Mouse (Mus musculus) layer of hippocampus, postnatal 10 days (tissue): ENCODE results near the gene Prr18. TPM values are rescaled to one million over a fixed set of nuclear protein-coding genes. Genes with fewer than 3 reads are reported as not detected.
A peak's percentile ranks its signal among the peaks of the same experiment; 100 is the strongest.

Experiments
- DNase-seq, 2 experiments: peaks; one replicate each; pipeline ENCODE4 v3.0.0; 2021; ENCODE audit warnings: low spot score in 2 of 2
- total RNA-seq, 2 experiments: library from RNA; stranded (reverse); gene quantifications; 2 replicates each; pipeline ENCODE4 v1.2.3; 2021

Prr18 gene
- total RNA-seq, 2 experiments from 2014 or later: 9.3 to 11.1 TPM

- peak; percentile 55 to 66 for DNase-seq
Observed at GRCm38 (mm10) chr17:8388463-8388862, 51.2 kb downstream of the Prr18 start.

- DNase-seq: peak in 1 of 2 experiments; percentile 37
Observed at GRCm38 (mm10) chr17:8388990-8389789, 51.9 kb downstream of the Prr18 start.

GRCm38 (mm10) chr17:8389790-8390095, 52.5 kb downstream of the Prr18 start:
- DNase-seq: no peak

GRCm38 (mm10) chr17:8390487-8390886, 53.2 kb downstream of the Prr18 start:
- DNase-seq: no peak

Other genes starting within 250 kb of the Prr18 start
- under 1 TPM in 1 of 2 experiments, not detected in 1; 0.39 TPM for gene Gm49673, start 189.7 kb upstream of the Prr18 start, total RNA-seq
- gene Rnaset2a, start 189.4 kb upstream of the Prr18 start, total RNA-seq: 1 to 10 TPM; 6.2 to 6.8 TPM
- gene Fgfr1op, start 172.0 kb upstream of the Prr18 start, total RNA-seq: 10 to 100 TPM; 18.9 to 22.7 TPM
- under 1 TPM in 1 of 2 experiments, not detected in 1; 0.27 TPM for gene Ccr6, start 101.4 kb upstream of the Prr18 start, total RNA-seq
- gene Mpc1, start 54.6 kb upstream of the Prr18 start, total RNA-seq: 100 to 1,000 TPM; 147 to 163 TPM
- 10 to 100 TPM; 64.9 to 67.6 TPM for gene Sft2d1, start 26.4 kb upstream of the Prr18 start, total RNA-seq
- under 1 TPM; 0.87 to 0.89 TPM for gene T2, start 18.5 kb downstream of the Prr18 start, total RNA-seq
- gene T, start 97.0 kb downstream of the Prr18 start, total RNA-seq: 1 to 10 TPM in 1 of 2 experiments, not detected in 1; 1.1 TPM
- gene Pde10a, start 187.9 kb downstream of the Prr18 start, total RNA-seq: 10 to 100 TPM; 59.6 to 61.8 TPM
- gene Gm17087, start 229.5 kb downstream of the Prr18 start, total RNA-seq: not detected